Mouse (Mus musculus) duodenum, adult 2 months (tissue): ENCODE results near the gene Tex47. TPM values are rescaled to one million over a fixed set of nuclear protein-coding genes. Genes with fewer than 3 reads are reported as not detected.

ENCODE experiments used
- polyA plus RNA-seq: library from polyadenylated mRNA; depleted of rRNA; stranded (reverse); fragments of >200 nt; gene quantifications from 2 replicates; pipeline ENCODE4 v1.2.3, GENCODE M21; 2012; ENCODE audit warnings: low replicate concordance; rRNA removed

Tex47 gene
- not detected in 2 replicates for polyA plus RNA-seq

GRCm38 (mm10) chr5:7303819-7304218 lies at the start of gene Tex47:
Tex47 (plus strand) TSS chr5:7304119.

DNA sequence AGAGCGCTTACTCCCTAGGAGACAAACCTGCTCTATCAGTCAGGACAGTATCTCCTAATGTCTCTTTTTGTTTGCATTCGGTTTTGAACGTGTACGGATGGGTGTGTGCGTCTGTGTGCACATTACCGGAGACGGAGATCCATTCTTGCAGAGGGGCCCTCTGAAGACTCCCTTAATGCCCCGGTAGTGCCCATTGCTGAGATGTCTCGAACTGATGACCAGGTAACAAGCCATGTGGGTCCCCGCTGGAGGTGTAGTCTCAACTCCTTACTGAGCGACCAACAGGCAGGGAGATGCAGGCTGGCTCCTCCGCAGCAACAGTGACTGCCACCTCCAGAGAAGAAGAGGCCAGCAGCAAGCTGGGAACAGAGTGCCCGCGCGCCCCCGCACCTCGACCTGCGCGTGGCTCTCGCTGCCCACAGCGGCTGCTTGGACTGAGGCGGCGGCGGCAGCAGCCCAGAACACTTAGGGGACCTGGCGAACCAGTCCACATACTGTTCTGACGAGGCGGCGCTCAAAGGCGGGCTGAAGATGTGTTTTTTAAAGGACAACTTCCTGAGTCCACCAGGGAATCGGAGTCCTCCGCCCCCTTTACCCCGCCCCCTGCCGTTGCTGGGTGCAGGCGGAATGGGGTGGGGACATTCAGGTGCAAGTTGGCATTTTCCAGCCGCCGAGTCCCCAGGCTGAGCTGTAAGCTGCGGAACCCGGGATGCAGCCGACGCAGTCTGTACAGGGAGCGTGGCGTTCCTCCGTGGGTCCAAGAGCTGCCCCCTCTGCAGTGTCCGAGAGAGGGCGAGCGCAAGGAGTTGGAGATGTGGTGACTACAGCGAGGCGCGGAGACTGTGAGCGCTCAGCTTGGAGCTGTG lies 40.5 kb downstream of the Tex47 start, which contains the start of gene Zfp804b:
Zfp804b (minus strand) TSS at position 612 of the 866 bp plus-strand sequence.

Other genes starting within 250 kb of the Tex47 start
- not detected in 2 replicates for gene Zfp804b, start 40.6 kb downstream of the Tex47 start, polyA plus RNA-seq